Mouse (Mus musculus) heart, embryonic 16.5 days (tissue): ENCODE results near the gene Rasef. TPM values are rescaled to one million over a fixed set of nuclear protein-coding genes. Genes with fewer than 3 reads are reported as not detected.
"Not testable (repeated sequence)": the region's sequence is repeated elsewhere in the genome, so short reads cannot be mapped to it uniquely, and the experiment has no call there.

ENCODE experiments used
- ATAC-seq: fragments of 200-750 bp; cut with Nextera tagmentation; replicated peaks from 2 replicates; pipeline ENCODE4 v1.8.0; 2017; ENCODE audit warnings: moderate number of reproducible peaks; ENCODE audit not compliant: insufficient read depth, low FRiP score; ENCODE audit errors: extremely low read depth
- H3K27ac ChIP-seq: fragments of 300-500 bp; sonication (generic); 2 replicates; pipeline ENCODE4 v1.5.1; 2014; ENCODE audit warnings: mild to moderate bottlenecking, low read length, control low read depth, moderate library complexity
- H3K27me3 ChIP-seq: fragments of 300-500 bp; sonication (generic); 2 replicates; pipeline ENCODE4 v1.6.1; 2014; ENCODE audit warnings: low read length, mixed read lengths; ENCODE audit not compliant: control insufficient read depth, insufficient read depth
- H3K36me3 ChIP-seq: fragments of 300-500 bp; sonication (generic); 2 replicates; pipeline ENCODE4 v1.6.1; 2014; ENCODE audit not compliant: control insufficient read depth, insufficient read depth
- H3K4me1 ChIP-seq: fragments of 300-500 bp; sonication (generic); 2 replicates; pipeline ENCODE4 v1.6.1; 2014; ENCODE audit warnings: low read length, mixed read lengths; ENCODE audit not compliant: control insufficient read depth, insufficient read depth
- H3K4me2 ChIP-seq: fragments of 300-500 bp; sonication (generic); 2 replicates; pipeline ENCODE4 v1.6.1; 2014; ENCODE audit warnings: low read depth, mild to moderate bottlenecking, control low read depth, low read length
- H3K4me3 ChIP-seq: fragments of 300-500 bp; sonication (generic); 2 replicates; pipeline ENCODE4 v1.5.1; 2014; ENCODE audit warnings: mild to moderate bottlenecking, control low read depth, low read length
- H3K9ac ChIP-seq: fragments of 300-500 bp; sonication (generic); 2 replicates; pipeline ENCODE4 v1.6.1; 2014; ENCODE audit warnings: low read length, control low read depth
- H3K9me3 ChIP-seq: fragments of 300-500 bp; sonication (generic); replicated peaks from 2 replicates; pipeline ENCODE4 v1.6.1; 2016; ENCODE audit warnings: low read length; ENCODE audit not compliant: control insufficient read depth
- WGBS: fragments of 180-500 bp; shearing (Covaris S2); extraction: QIAGEN DNeasy Blood & Tissue Kit; methylation state at CpG from one replicate; pipeline ENCODE4 v1.1.7; 2014; 5-methylcytosine and 5-hydroxymethylcytosine counted together
- polyA plus RNA-seq: library from polyadenylated mRNA; unstranded; fragments of >200 nt; fragmentation: Nextera tagmentation; extraction: Ambion mirVana; gene quantifications from 2 replicates; pipeline ENCODE4 v1.2.1, GENCODE M21; 2015

Rasef gene
- polyA plus RNA-seq, 1 experiment from 2014 or later, result 0.81 TPM

GRCm38 (mm10) chr4:73773831-73774810, 16.7 kb downstream of the Rasef start:
- Histone ChIP-seq H3K9me3 (no peaks in the 10 kb centered on the region), H3K9ac (no peak overlapping the region), H3K27me3 (no peaks in the 10 kb centered on the region), H3K27ac (no peak overlapping the region), H3K4me1 (no peaks in the 10 kb centered on the region), H3K4me2 (no peak overlapping the region), H3K4me3 (no peak overlapping the region), H3K36me3 (no peaks in the 10 kb centered on the region)
- WGBS, result 52% methylated on average over 5 of the region's 5 CpGs
- ATAC-seq, result no peak

- Histone ChIP-seq H3K27ac (no peak overlapping the region), H3K4me2 (no peak overlapping the region), H3K4me3 (no peak overlapping the region), H3K4me1 (no peaks in the 10 kb centered on the region), H3K27me3 (no peaks in the 10 kb centered on the region), H3K9me3 (no peaks in the 10 kb centered on the region), H3K9ac (no peak overlapping the region), H3K36me3 (no peaks in the 10 kb centered on the region)
- no peak for ATAC-seq
These were observed 18.8 kb downstream of the Rasef start for GRCm38 (mm10) chr4:73772028-73772427.

- no peaks in the 10 kb centered on the region for H3K4me1 ChIP-seq
- H3K9ac ChIP-seq, result no peak overlapping the region
- no peak overlapping the region for H3K27ac ChIP-seq
- H3K27me3 ChIP-seq, result no peaks in the 10 kb centered on the region
- no peaks in the 10 kb centered on the region for H3K36me3 ChIP-seq
- H3K4me3 ChIP-seq, result no peak overlapping the region
- H3K4me2 ChIP-seq, result no peak overlapping the region
- ATAC-seq, result no peak
- H3K9me3 ChIP-seq, result no peaks in the 10 kb centered on the region
These were observed 20.2 kb downstream of the Rasef start for GRCm38 (mm10) chr4:73770592-73770991.

GRCm38 (mm10) chr4:73768156-73768555, 22.6 kb downstream of the Rasef start:
- H3K4me2 ChIP-seq, result no peak overlapping the region
- H3K36me3 ChIP-seq, result no peaks in the 10 kb centered on the region
- ATAC-seq, result no peak
- no peak overlapping the region for H3K4me3 ChIP-seq
- WGBS, result 77% methylated on average over 3 of the region's 3 CpGs
- H3K27ac ChIP-seq, result no peak overlapping the region
- no peaks in the 10 kb centered on the region for H3K4me1 ChIP-seq
- no peak overlapping the region for H3K9ac ChIP-seq
- no peaks in the 10 kb centered on the region for H3K9me3 ChIP-seq
- H3K27me3 ChIP-seq, result no peaks in the 10 kb centered on the region

- H3K4me2 ChIP-seq, result no peak overlapping the region
- H3K27ac ChIP-seq, result no peak overlapping the region
- no peak overlapping the region for H3K4me3 ChIP-seq
- H3K27me3 ChIP-seq, result no peaks in the 10 kb centered on the region
- no peak overlapping the region for H3K9ac ChIP-seq
- ATAC-seq, result no peak
- H3K4me1 ChIP-seq, result no peaks in the 10 kb centered on the region
- no peaks in the 10 kb centered on the region for H3K36me3 ChIP-seq
- H3K9me3 ChIP-seq, result no peaks in the 10 kb centered on the region
- whole genome bisulfite sequencing, result 75% methylated on average over 5 of the region's 5 CpGs
These were observed 42.6 kb downstream of the Rasef start for GRCm38 (mm10) chr4:73748219-73748618.

- Histone ChIP-seq H3K4me1 (no peaks in the 10 kb centered on the region), H3K4me2 (no peak overlapping the region), H3K9ac (no peak overlapping the region), H3K36me3 (no peaks in the 10 kb centered on the region), H3K27ac (no peak overlapping the region), H3K4me3 (no peak overlapping the region), H3K27me3 (no peaks in the 10 kb centered on the region), H3K9me3 (no peaks in the 10 kb centered on the region)
- WGBS, result 87% methylated on average over 3 of the region's 3 CpGs
- ATAC-seq, result no peak
These were observed 51.4 kb downstream of the Rasef start for GRCm38 (mm10) chr4:73739439-73739838.

- H3K27me3 ChIP-seq, result no peaks in the 10 kb centered on the region
- H3K4me2 ChIP-seq, result no peak overlapping the region
- H3K27ac ChIP-seq, result no peak overlapping the region
- H3K9me3 ChIP-seq, result no peaks in the 10 kb centered on the region
- ATAC-seq, result no peak
- H3K9ac ChIP-seq, result no peak overlapping the region
- H3K4me1 ChIP-seq, result no peaks in the 10 kb centered on the region
- H3K36me3 ChIP-seq, result no peaks in the 10 kb centered on the region
- no peak overlapping the region for H3K4me3 ChIP-seq
These were observed 71.0 kb downstream of the Rasef start for GRCm38 (mm10) chr4:73719819-73720218.

GRCm38 (mm10) chr4:73718761-73719160, 72.0 kb downstream of the Rasef start:
- H3K4me2 ChIP-seq, result no peak overlapping the region
- no peak overlapping the region for H3K27ac ChIP-seq
- ATAC-seq, result no peak
- no peak overlapping the region for H3K9ac ChIP-seq
- no peaks in the 10 kb centered on the region for H3K9me3 ChIP-seq
- H3K36me3 ChIP-seq, result no peaks in the 10 kb centered on the region
- no peak overlapping the region for H3K4me3 ChIP-seq
- no peaks in the 10 kb centered on the region for H3K4me1 ChIP-seq
- 78% methylated on average over 1 of the region's 1 CpGs for WGBS
- no peaks in the 10 kb centered on the region for H3K27me3 ChIP-seq

- H3K27ac ChIP-seq, H3K4me3 ChIP-seq, H3K36me3 ChIP-seq, H3K9me3 ChIP-seq, H3K4me2 ChIP-seq, ATAC-seq, H3K4me1 ChIP-seq, H3K9ac ChIP-seq, H3K27me3 ChIP-seq: not testable (repeated sequence)
- WGBS, result no CpG with 5 or more reads among the region's 4 CpGs
These were observed 107.6 kb downstream of the Rasef start, which contains the start of gene Gm428 for GRCm38 (mm10) chr4:73683216-73683615. Gm428 (plus strand) TSS chr4:73683516.
